Mouse (Mus musculus): Measurements from ENCODE around the gene Cltb. TPM values are rescaled to one million over a fixed set of nuclear protein-coding genes. Genes with fewer than 3 reads are reported as not detected.
A peak's percentile ranks its signal among the peaks of the same experiment; 100 is the strongest.
"Not testable (repeated sequence)": the region's sequence is repeated elsewhere in the genome, so short reads cannot be mapped to it uniquely, and the experiment has no call there.

Cltb gene
- polyA plus RNA-seq, 1 experiment from 2014 or later: 177 TPM

DNA sequence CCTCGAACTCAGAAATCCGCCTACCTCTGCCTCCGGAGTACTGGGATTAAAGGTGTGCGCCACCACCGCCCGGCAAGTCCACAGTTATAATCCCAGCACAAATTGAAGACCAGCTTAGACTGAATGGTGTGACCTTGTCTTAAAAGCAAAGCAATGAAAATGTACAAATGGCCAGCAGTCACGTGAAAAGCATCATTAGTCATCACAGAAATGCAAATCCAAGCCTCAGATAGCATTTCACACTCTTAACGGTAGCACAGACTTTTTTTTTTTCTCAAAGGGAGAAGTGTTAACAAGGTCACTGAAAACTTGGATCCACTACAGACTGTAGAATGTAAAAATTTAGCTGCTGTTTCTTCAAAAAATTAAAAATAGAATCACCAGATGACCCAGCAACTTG is 5.2 kb upstream of the Cltb start:
- DNase-seq (ENCODE audit: low spot score) (no peak), ATAC-seq (ENCODE audit: low FRiP score) (no peak)
- Histone ChIP-seq H3K27me3 (ENCODE audit: control insufficient read depth, insufficient read depth, low read length) (no peaks in the 10 kb centered on the region), H3K9me3 (ENCODE audit: control insufficient read depth, low read length) (no peaks in the 10 kb centered on the region), H3K4me3 (replicated peaks; ENCODE audit: low read length) (no peak overlapping the region), H3K4me1 (replicated peaks; ENCODE audit: control insufficient read depth, insufficient read depth, low read length) (no peaks in the 10 kb centered on the region), H3K4me2 (replicated peaks) (no peak overlapping the region), H3K9ac (no peak overlapping the region), H3K36me3 (replicated peaks; ENCODE audit: control insufficient read depth, insufficient read depth) (no peaks in the 10 kb centered on the region), H3K27ac (no peak overlapping the region)
- 88% methylated on average over 8 of the region's 8 CpGs for WGBS

DNA sequence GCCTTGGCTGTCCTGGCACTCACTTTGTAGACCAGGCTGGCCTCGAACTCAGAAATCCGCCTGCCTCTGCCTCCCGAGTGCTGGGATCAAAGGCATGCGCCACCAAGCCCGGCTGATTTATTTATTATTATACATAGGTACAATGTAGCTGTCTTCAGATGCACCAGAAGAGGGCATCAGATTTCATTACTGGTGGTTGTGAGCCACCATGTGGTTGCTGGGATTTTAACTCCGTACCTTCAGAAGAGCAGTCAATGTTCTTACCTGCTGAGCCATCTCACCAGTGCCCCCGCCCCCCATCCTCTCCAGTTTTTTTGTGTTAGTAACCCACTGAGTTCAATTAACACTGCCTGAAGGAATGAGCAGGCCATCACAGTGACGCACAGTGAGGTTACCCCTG is 2.0 kb upstream of the Cltb start:
- not testable (repeated sequence) for H3K27ac ChIP-seq; H3K4me3 ChIP-seq (replicated peaks; ENCODE audit: low read length); ATAC-seq (ENCODE audit: low FRiP score); H3K9ac ChIP-seq; H3K4me2 ChIP-seq (replicated peaks); H3K27me3 ChIP-seq (ENCODE audit: control insufficient read depth, insufficient read depth, low read length); H3K9me3 ChIP-seq (ENCODE audit: control insufficient read depth, low read length); DNase-seq (ENCODE audit: low spot score); H3K36me3 ChIP-seq (replicated peaks; ENCODE audit: control insufficient read depth, insufficient read depth)
- 81% methylated on average over 8 of the region's 8 CpGs for WGBS
- H3K4me1 ChIP-seq (replicated peaks; ENCODE audit: control insufficient read depth, insufficient read depth, low read length): peaks cover 17% of the 10 kb centered on the region

GRCm38 (mm10) chr13:54610613-54610971 is 552 bp downstream of the Cltb start:
- peaks cover 2% of the 10 kb centered on the region; the same call in 1 of the 2 replicates for H3K36me3 ChIP-seq (replicated peaks; ENCODE audit: control insufficient read depth, insufficient read depth)
- no peaks in the 10 kb centered on the region for H3K9me3 ChIP-seq (ENCODE audit: control insufficient read depth, low read length)
- H3K4me2 ChIP-seq (replicated peaks): peak overlapping the region; percentile 67
- no peaks in the 10 kb centered on the region for H3K27me3 ChIP-seq (ENCODE audit: control insufficient read depth, insufficient read depth, low read length)
- peak overlapping the region; percentile 58 for H3K4me3 ChIP-seq (replicated peaks; ENCODE audit: low read length)
- 9% methylated on average over 13 of the region's 13 CpGs for WGBS
- peaks cover 17% of the 10 kb centered on the region for H3K4me1 ChIP-seq (replicated peaks; ENCODE audit: control insufficient read depth, insufficient read depth, low read length)
- DNase-seq (ENCODE audit: low spot score): no peak
- peak overlapping the region; percentile 79 for H3K9ac ChIP-seq
- H3K27ac ChIP-seq: peak overlapping the region; percentile 78
- ATAC-seq (ENCODE audit: low FRiP score): peak; percentile 7; the same call in 1 of the 2 replicates

DNA sequence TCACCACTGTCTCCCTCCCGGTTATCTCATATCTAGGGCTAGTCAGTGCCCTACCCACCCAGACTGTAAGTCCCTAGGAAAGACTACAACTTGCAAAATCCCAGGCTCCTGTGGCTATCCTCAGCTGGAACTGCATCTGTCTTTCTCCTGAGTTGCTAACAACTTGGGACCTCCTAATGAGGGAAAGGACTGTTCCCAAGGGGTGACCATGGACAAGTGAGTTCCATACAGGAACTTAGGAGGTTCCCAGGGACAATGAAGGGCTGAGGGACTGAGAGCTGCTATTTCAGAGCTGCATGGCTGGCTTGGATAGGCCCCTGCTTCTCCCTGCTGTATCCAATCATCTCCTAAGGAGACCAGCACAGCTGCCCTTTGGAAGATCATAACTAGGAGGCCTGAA is 1.8 kb downstream of the Cltb start:
- peak overlapping the region; percentile 17; the same call in 1 of the 2 replicates for H3K4me3 ChIP-seq (replicated peaks; ENCODE audit: low read length)
- peaks cover 7% of the 10 kb centered on the region; the same call in 1 of the 2 replicates for H3K36me3 ChIP-seq (replicated peaks; ENCODE audit: control insufficient read depth, insufficient read depth)
- DNase-seq (ENCODE audit: low spot score) (no peak), ATAC-seq (ENCODE audit: low FRiP score) (no peak)
- peak overlapping the region; percentile 79 for H3K9ac ChIP-seq
- H3K4me1 ChIP-seq (replicated peaks; ENCODE audit: control insufficient read depth, insufficient read depth, low read length): peaks cover 17% of the 10 kb centered on the region
- 24% methylated on average over 1 of the region's 1 CpGs for WGBS
- no peaks in the 10 kb centered on the region for H3K27me3 ChIP-seq (ENCODE audit: control insufficient read depth, insufficient read depth, low read length)
- no peak overlapping the region for H3K27ac ChIP-seq
- H3K9me3 ChIP-seq (ENCODE audit: control insufficient read depth, low read length): no peaks in the 10 kb centered on the region
- H3K4me2 ChIP-seq (replicated peaks): peak overlapping the region; percentile 67

DNA sequence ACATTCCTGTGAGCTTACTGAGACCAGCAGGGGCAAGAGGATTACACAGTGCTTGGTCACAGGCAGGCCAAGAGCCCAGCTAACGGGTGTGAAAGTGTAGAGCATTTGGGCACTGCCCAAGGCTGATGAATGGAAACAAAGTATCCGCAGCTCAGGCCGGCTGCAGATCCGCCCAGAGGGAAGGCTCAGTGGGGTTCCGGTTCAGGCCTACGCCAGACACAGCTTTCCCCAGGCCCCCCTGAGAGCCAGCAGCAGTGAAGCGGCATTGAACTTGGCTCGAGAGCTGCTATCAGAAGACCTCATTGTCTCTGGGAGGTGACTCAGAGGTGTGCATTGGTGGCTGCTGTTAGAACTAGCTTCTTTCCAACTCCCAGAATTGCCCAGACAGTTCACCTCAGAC is 2.5 kb downstream of the Cltb start:
- Histone ChIP-seq H3K9me3 (ENCODE audit: control insufficient read depth, low read length) (no peaks in the 10 kb centered on the region), H3K4me2 (replicated peaks) (peak overlapping the region; percentile 67), H3K27me3 (ENCODE audit: control insufficient read depth, insufficient read depth, low read length) (no peaks in the 10 kb centered on the region), H3K27ac (0 out of 2 replicates have a peak overlapping the region, but pooled peaks have one; percentile 20), H3K9ac (peak overlapping the region; percentile 79), H3K4me1 (replicated peaks; ENCODE audit: control insufficient read depth, insufficient read depth, low read length) (peaks cover 17% of the 10 kb centered on the region), H3K4me3 (replicated peaks; ENCODE audit: low read length) (peak overlapping the region; percentile 17; the same call in 1 of the 2 replicates), H3K36me3 (replicated peaks; ENCODE audit: control insufficient read depth, insufficient read depth) (peaks cover 11% of the 10 kb centered on the region; the same call in 1 of the 2 replicates)
- 10% methylated on average over 8 of the region's 8 CpGs for WGBS
- DNase-seq (ENCODE audit: low spot score) (no peak), ATAC-seq (ENCODE audit: low FRiP score) (peak; percentile 21; the same call in 1 of the 2 replicates)

DNA sequence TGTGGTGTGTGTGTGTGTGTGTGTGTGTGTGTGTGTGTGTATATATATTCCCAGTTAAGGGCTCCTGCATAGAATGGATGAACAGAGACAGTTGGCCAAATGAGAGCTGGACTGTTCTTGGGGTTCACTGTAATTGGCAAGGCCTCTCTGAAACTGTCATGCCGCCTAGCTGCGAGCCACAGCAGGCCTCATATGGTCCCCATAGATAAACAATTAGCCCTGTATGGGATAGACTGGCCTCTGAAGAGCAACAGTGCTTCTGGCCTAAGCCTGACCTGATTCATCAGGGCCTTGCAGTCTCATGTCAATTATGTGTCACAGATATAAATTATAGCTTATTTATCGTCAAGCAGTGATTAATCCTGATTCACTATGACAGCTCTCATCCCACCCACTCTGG is 3.1 kb downstream of the Cltb start:
- Histone ChIP-seq H3K36me3 (replicated peaks; ENCODE audit: control insufficient read depth, insufficient read depth) (peaks cover 11% of the 10 kb centered on the region), H3K9me3 (ENCODE audit: control insufficient read depth, low read length) (no peaks in the 10 kb centered on the region), H3K27ac (no peak overlapping the region), H3K4me1 (replicated peaks; ENCODE audit: control insufficient read depth, insufficient read depth, low read length) (peaks cover 17% of the 10 kb centered on the region), H3K9ac (no peak overlapping the region), H3K4me2 (replicated peaks) (peak overlapping the region; percentile 67; the same call in 1 of the 2 replicates), H3K27me3 (ENCODE audit: control insufficient read depth, insufficient read depth, low read length) (no peaks in the 10 kb centered on the region), H3K4me3 (replicated peaks; ENCODE audit: low read length) (no peak overlapping the region)
- DNase-seq (ENCODE audit: low spot score) (no peak), ATAC-seq (ENCODE audit: low FRiP score) (no peak)
- 66% methylated on average over 3 of the region's 3 CpGs for WGBS

DNA sequence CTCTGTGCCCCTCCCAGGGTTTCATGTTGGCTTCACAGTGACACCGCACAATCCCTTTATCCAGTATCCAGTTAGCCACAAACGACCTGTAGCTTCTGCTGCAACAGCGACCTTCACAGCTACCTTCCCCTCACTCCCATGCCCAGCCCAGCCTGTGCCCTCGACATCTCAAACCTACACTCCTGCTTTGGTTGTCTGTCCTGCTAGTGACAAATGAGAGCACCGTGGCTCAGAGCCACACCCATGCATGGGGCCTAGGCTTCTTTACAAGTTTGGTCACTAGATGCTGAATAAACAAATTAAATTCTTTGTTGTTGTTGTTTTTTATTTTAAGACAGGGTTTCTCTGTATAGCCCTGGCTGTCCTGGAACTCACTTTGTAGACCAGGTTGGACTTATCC is 3.9 kb downstream of the Cltb start:
- no peaks in the 10 kb centered on the region for H3K27me3 ChIP-seq (ENCODE audit: control insufficient read depth, insufficient read depth, low read length)
- H3K4me2 ChIP-seq (replicated peaks): no peak overlapping the region
- ATAC-seq (ENCODE audit: low FRiP score) (no peak), DNase-seq (ENCODE audit: low spot score) (no peak)
- H3K36me3 ChIP-seq (replicated peaks; ENCODE audit: control insufficient read depth, insufficient read depth): peaks cover 11% of the 10 kb centered on the region
- no peak overlapping the region for H3K9ac ChIP-seq
- H3K4me3 ChIP-seq (replicated peaks; ENCODE audit: low read length): no peak overlapping the region
- peaks cover 17% of the 10 kb centered on the region for H3K4me1 ChIP-seq (replicated peaks; ENCODE audit: control insufficient read depth, insufficient read depth, low read length)
- no peaks in the 10 kb centered on the region for H3K9me3 ChIP-seq (ENCODE audit: control insufficient read depth, low read length)
- WGBS: 81% methylated on average over 5 of the region's 5 CpGs
- no peak overlapping the region for H3K27ac ChIP-seq

DNA sequence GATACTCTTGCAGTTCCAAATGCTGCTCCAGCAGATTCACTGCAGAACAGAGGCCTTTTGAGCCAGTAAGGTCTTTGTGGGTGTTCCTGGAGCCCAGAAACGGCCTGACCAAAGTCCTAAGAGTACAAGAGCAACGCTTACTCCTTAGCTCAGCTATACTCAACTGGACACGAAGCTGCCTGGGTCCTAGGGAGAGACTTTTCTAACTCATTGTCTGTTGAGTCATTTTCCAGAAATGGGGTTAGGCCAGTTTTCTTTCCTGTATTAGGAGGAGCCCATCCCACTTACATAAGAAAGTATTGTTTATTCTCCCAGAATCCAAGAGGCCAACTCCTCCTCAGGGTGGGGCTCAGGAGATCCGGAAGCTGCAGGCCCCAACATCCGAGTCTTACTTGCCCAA is 5.7 kb downstream of the Cltb start:
- H3K9me3 ChIP-seq (ENCODE audit: control insufficient read depth, low read length): no peaks in the 10 kb centered on the region
- peaks cover 17% of the 10 kb centered on the region for H3K4me1 ChIP-seq (replicated peaks; ENCODE audit: control insufficient read depth, insufficient read depth, low read length)
- H3K4me3 ChIP-seq (replicated peaks; ENCODE audit: low read length): no peak overlapping the region
- H3K36me3 ChIP-seq (replicated peaks; ENCODE audit: control insufficient read depth, insufficient read depth): peaks cover 11% of the 10 kb centered on the region
- no peaks in the 10 kb centered on the region for H3K27me3 ChIP-seq (ENCODE audit: control insufficient read depth, insufficient read depth, low read length)
- no peak for DNase-seq (ENCODE audit: low spot score)
- ATAC-seq (ENCODE audit: low FRiP score): no peak
- WGBS: 84% methylated on average over 5 of the region's 5 CpGs
- H3K27ac ChIP-seq: no peak overlapping the region
- no peak overlapping the region for H3K9ac ChIP-seq
- H3K4me2 ChIP-seq (replicated peaks): no peak overlapping the region

DNA sequence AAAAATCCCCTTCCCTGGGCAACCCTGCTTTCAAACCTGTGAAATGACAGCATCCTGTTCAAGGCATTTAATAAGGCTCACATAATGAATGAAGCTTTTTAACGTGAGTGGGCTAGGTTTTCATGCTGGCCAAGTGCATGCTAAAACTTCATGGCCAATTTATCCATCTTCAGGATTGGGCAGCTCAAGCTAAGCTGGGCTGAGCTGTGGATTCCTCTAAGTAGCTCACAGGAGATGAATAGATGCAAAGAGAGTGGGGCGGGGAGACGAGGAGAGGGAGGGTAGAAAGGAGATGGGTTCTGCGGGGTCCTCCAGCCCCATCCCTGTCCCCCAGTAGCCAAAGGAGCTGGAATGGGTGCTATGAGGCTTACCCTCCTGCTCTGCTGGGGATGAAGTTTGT is 6.9 kb downstream of the Cltb start:
- Histone ChIP-seq H3K27ac (no peak overlapping the region), H3K9ac (no peak overlapping the region), H3K27me3 (ENCODE audit: control insufficient read depth, insufficient read depth, low read length) (no peaks in the 10 kb centered on the region), H3K4me1 (replicated peaks; ENCODE audit: control insufficient read depth, insufficient read depth, low read length) (peaks cover 9% of the 10 kb centered on the region), H3K9me3 (ENCODE audit: control insufficient read depth, low read length) (no peaks in the 10 kb centered on the region), H3K36me3 (replicated peaks; ENCODE audit: control insufficient read depth, insufficient read depth) (peaks cover 16% of the 10 kb centered on the region), H3K4me2 (replicated peaks) (no peak overlapping the region), H3K4me3 (replicated peaks; ENCODE audit: low read length) (no peak overlapping the region)
- WGBS: 48% methylated on average over 4 of the region's 4 CpGs
- ATAC-seq (ENCODE audit: low FRiP score): no peak
- no peak for DNase-seq (ENCODE audit: low spot score)

GRCm38 (mm10) chr13:54603501-54603900 is 7.6 kb downstream of the Cltb start:
- no peak overlapping the region for H3K27ac ChIP-seq
- H3K36me3 ChIP-seq (replicated peaks; ENCODE audit: control insufficient read depth, insufficient read depth): peaks cover 21% of the 10 kb centered on the region
- no peak overlapping the region for H3K4me3 ChIP-seq (replicated peaks; ENCODE audit: low read length)
- no peaks in the 10 kb centered on the region for H3K9me3 ChIP-seq (ENCODE audit: control insufficient read depth, low read length)
- H3K4me1 ChIP-seq (replicated peaks; ENCODE audit: control insufficient read depth, insufficient read depth, low read length): peaks cover 2% of the 10 kb centered on the region
- H3K4me2 ChIP-seq (replicated peaks): no peak overlapping the region
- ATAC-seq (ENCODE audit: low FRiP score): no peak; the same call in 1 of the 2 replicates
- no peak overlapping the region for H3K9ac ChIP-seq
- no peaks in the 10 kb centered on the region for H3K27me3 ChIP-seq (ENCODE audit: control insufficient read depth, insufficient read depth, low read length)
- no peak for DNase-seq (ENCODE audit: low spot score)
